In the genomic region with DNA sequence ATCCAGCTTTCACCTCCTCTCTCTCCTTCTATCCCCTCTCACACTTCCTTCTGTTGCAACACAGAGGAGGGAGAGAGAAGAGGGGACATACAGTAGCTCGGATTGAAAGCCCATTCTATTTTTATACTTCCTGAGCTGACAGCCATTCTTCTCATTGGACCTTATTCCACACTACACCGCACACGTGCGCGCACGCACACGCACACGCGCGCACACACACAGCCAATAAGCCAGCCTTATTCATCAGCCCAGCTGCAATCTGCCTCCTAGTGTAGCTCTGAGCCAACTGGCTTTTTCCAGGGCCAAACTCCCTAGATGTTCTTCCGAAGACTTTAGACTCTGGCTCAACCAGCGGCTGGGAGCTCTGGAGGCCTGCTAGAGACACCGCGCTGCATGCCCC, we compare ENCODE assay signal across 8 mouse cellular contexts.
DNase-seq lines count a peak whose midpoint lies in the region; ATAC-seq and TF ChIP-seq lines count a peak whose summit lies in the region.

No protein-coding gene starts in this region.

- H3K27ac ChIP-seq in midbrain, postnatal 0 days (ENCODE audit: low read depth, low read length), result no peak overlapping the region
- no peak overlapping the region for H3K27ac ChIP-seq in midbrain, embryonic 11.5 days (ENCODE audit: low read depth, low read length)
- H3K27ac ChIP-seq in kidney, embryonic 15.5 days, result 0 out of 2 replicates have a peak overlapping the region, but pooled peaks have one; percentile 10

- H3K4me1 ChIP-seq in midbrain, postnatal 0 days (ENCODE audit: insufficient read depth, low read length), result peaks cover 3% of the 10 kb centered on the region; the same call in 1 of the 2 replicates
- peaks cover 8% of the 10 kb centered on the region for H3K4me1 ChIP-seq in midbrain, embryonic 11.5 days (ENCODE audit: control insufficient read depth, insufficient read depth, low read length)
- no peaks in the 10 kb centered on the region; the same call in 1 of the 2 replicates for H3K4me1 ChIP-seq in kidney, embryonic 15.5 days

- no peak overlapping the region for H3K4me3 ChIP-seq in midbrain, postnatal 0 days (ENCODE audit: low read depth, low read length)
- H3K4me3 ChIP-seq in midbrain, embryonic 11.5 days (ENCODE audit: low read depth, low read length), result no peak overlapping the region
- H3K4me3 ChIP-seq in kidney, embryonic 15.5 days (replicated peaks), result no peak overlapping the region

- no peaks in the 10 kb centered on the region for H3K9me3 ChIP-seq in midbrain, postnatal 0 days (ENCODE audit: low read length)
- no peaks in the 10 kb centered on the region for H3K9me3 ChIP-seq in midbrain, embryonic 11.5 days (ENCODE audit: control insufficient read depth, low read length)
- H3K9me3 ChIP-seq in kidney, embryonic 15.5 days (replicated peaks), result no peaks in the 10 kb centered on the region

- no peak overlapping the region for H3K9ac ChIP-seq in midbrain, postnatal 0 days (replicated peaks; ENCODE audit: low read length, poor library complexity, severe bottlenecking)
- H3K9ac ChIP-seq in midbrain, embryonic 11.5 days (ENCODE audit: low read length), result no peak overlapping the region
- no peak overlapping the region for H3K9ac ChIP-seq in kidney, embryonic 15.5 days

- TF ChIP-seq CTCF in midbrain, postnatal 0 days (IDR thresholded peaks at IDR 0.05), result no peak

- no peak overlapping the region for H3K4me2 ChIP-seq in midbrain, postnatal 0 days (ENCODE audit: low read depth, low read length, poor library complexity, severe bottlenecking)
- H3K4me2 ChIP-seq in midbrain, embryonic 11.5 days, result no peak overlapping the region
- H3K4me2 ChIP-seq in kidney, embryonic 15.5 days, result no peak overlapping the region

- 0 out of 2 replicates have a peak, but pooled peaks have one; percentile 41 for ATAC-seq in midbrain, postnatal 0 days (ENCODE audit: low FRiP score)
- ATAC-seq in midbrain, embryonic 11.5 days (ENCODE audit: low FRiP score), result no peak
- no peak for ATAC-seq in kidney, embryonic 15.5 days (replicated peaks; ENCODE audit: low FRiP score)
- ATAC-seq in erythroid progenitor cell, adult 5-6 weeks (replicated peaks; ENCODE audit: low FRiP score, poor library complexity, severe bottlenecking), result no peak

- DNase-seq in midbrain, postnatal 0 days (ENCODE audit: low spot score), result peak; percentile 19
- DNase-seq in midbrain, embryonic 11.5 days (ENCODE audit: low spot score, missing footprints), result no peak
- DNase-seq in gastrocnemius, adult 8-10 months (ENCODE audit: low spot score in 2 of 2), result peak; percentile 22 to 58
- DNase-seq in lung, postnatal 10 days, result peak; percentile 62
- DNase-seq in urinary bladder, adult 2 months (ENCODE audit: low spot score), result no peak
- no peak for DNase-seq in MN1 (ENCODE audit: low spot score)

- no peaks in the 10 kb centered on the region for H3K36me3 ChIP-seq in midbrain, postnatal 0 days (ENCODE audit: insufficient read depth, low read length)
- H3K36me3 ChIP-seq in midbrain, embryonic 11.5 days (ENCODE audit: control insufficient read depth, insufficient read depth, low read length), result no peaks in the 10 kb centered on the region
- no peaks in the 10 kb centered on the region for H3K36me3 ChIP-seq in kidney, embryonic 15.5 days

- H3K27me3 ChIP-seq in midbrain, postnatal 0 days (ENCODE audit: insufficient read depth, low read length), result no peaks in the 10 kb centered on the region
- no peaks in the 10 kb centered on the region for H3K27me3 ChIP-seq in midbrain, embryonic 11.5 days (ENCODE audit: control insufficient read depth, insufficient read depth, low read length)
- H3K27me3 ChIP-seq in kidney, embryonic 15.5 days, result no peaks in the 10 kb centered on the region

- 75% methylated on average over 14 of the region's 14 CpGs for WGBS in midbrain, postnatal 0 days
- 92% methylated on average over 14 of the region's 14 CpGs for WGBS in midbrain, embryonic 11.5 days
- 84% methylated on average over 14 of the region's 14 CpGs for WGBS in kidney, embryonic 15.5 days

Comparison
In these comparisons a context has a peak if more than half of its experiments do, and no peak if none do; other contexts are left out.
1. DNase-seq: peak in midbrain, postnatal 0 days (single experiment), gastrocnemius, adult 8-10 months (2 of 2) and lung, postnatal 10 days (single experiment); none in midbrain, embryonic 11.5 days (single experiment), urinary bladder, adult 2 months (single experiment) and MN1 (single experiment).